Mouse (Mus musculus) cerebellum, postnatal 14 days (tissue): Measurements from ENCODE around the gene Gimap4.

Experiments
- DNase-seq, 2 experiments: peaks; one replicate each; pipeline ENCODE4 v3.0.0; 2021; ENCODE audit warnings: mixed read lengths in 2 of 2

Gimap4 gene

GRCm38 (mm10) chr6:48684319-48684718 lies at the start of gene Gimap4:
Gimap4 (plus strand) TSS chr6:48684549.
- no peak for DNase-seq

- DNase-seq: no peak
These were observed 49.2 kb upstream of the Gimap4 start for GRCm38 (mm10) chr6:48635105-48635504.

GRCm38 (mm10) chr6:48636515-48636914 lies 47.8 kb upstream of the Gimap4 start:
- no peak for DNase-seq

- no peak for DNase-seq
These were observed 46.4 kb upstream of the Gimap4 start for GRCm38 (mm10) chr6:48637811-48638500.

- DNase-seq: no peak
These were observed 45.8 kb upstream of the Gimap4 start for GRCm38 (mm10) chr6:48638553-48638952.

- DNase-seq: no peak
These were observed 43.0 kb upstream of the Gimap4 start for GRCm38 (mm10) chr6:48641391-48641790.

GRCm38 (mm10) chr6:48642764-48643292 lies 41.5 kb upstream of the Gimap4 start:
- peak; percentile 74 to 75 for DNase-seq

GRCm38 (mm10) chr6:48645660-48646308 lies 38.6 kb upstream of the Gimap4 start:
- peak; percentile 80 to 85 for DNase-seq

- no peak for DNase-seq
These were observed 38.0 kb upstream of the Gimap4 start for GRCm38 (mm10) chr6:48646309-48646690.

- DNase-seq: peak; percentile 41 to 49
These were observed 37.4 kb upstream of the Gimap4 start, which contains the start of gene Gimap8 for GRCm38 (mm10) chr6:48646995-48647394. Gimap8 (plus strand) TSS chr6:48647234.

- DNase-seq: no peak
These were observed 36.7 kb upstream of the Gimap4 start for GRCm38 (mm10) chr6:48647611-48648010.

GRCm38 (mm10) chr6:48648779-48649178 lies 35.6 kb upstream of the Gimap4 start:
- no peak for DNase-seq

- no peak for DNase-seq
These were observed 34.3 kb upstream of the Gimap4 start for GRCm38 (mm10) chr6:48650041-48650440.

GRCm38 (mm10) chr6:48658721-48659120 lies 25.6 kb upstream of the Gimap4 start:
- DNase-seq: no peak

GRCm38 (mm10) chr6:48664750-48665149 lies 19.6 kb upstream of the Gimap4 start:
- no peak for DNase-seq

GRCm38 (mm10) chr6:48665471-48665870 lies 18.9 kb upstream of the Gimap4 start:
- DNase-seq: peak; percentile 27 to 32

- no peak for DNase-seq
These were observed 18.2 kb upstream of the Gimap4 start for GRCm38 (mm10) chr6:48666159-48666586.

GRCm38 (mm10) chr6:48668022-48668421 lies 16.3 kb upstream of the Gimap4 start:
- no peak for DNase-seq

- no peak for DNase-seq
These were observed 14.8 kb upstream of the Gimap4 start for GRCm38 (mm10) chr6:48669446-48669969.

GRCm38 (mm10) chr6:48674291-48675058 lies 9.9 kb upstream of the Gimap4 start:
- DNase-seq: no peak

GRCm38 (mm10) chr6:48675400-48675930 lies 8.9 kb upstream of the Gimap4 start:
- no peak for DNase-seq

GRCm38 (mm10) chr6:48675931-48676859 lies 8.2 kb upstream of the Gimap4 start, which contains the start of gene Gimap9:
Gimap9 (plus strand) TSS chr6:48676129.
- DNase-seq: no peak
